Mouse (Mus musculus) intestine, embryonic 16.5 days (tissue): ENCODE data around the gene Zfp579. TPM values are rescaled to one million over a fixed set of nuclear protein-coding genes. Genes with fewer than 3 reads are reported as not detected.

Source experiments
- ATAC-seq: fragments of 200-750 bp; cut with Nextera tagmentation; 2 replicates; pipeline ENCODE4 v1.8.0; 2017; ENCODE audit warnings: moderate TSS enrichment, moderate library complexity
- H3K27ac ChIP-seq: fragments of 300-500 bp; sonication (generic); 2 replicates; pipeline ENCODE4 v1.5.1; 2014; ENCODE audit warnings: mild to moderate bottlenecking, low read length
- H3K27me3 ChIP-seq: fragments of 300-500 bp; sonication (generic); replicated peaks from 2 replicates; pipeline ENCODE4 v1.6.1; 2014; ENCODE audit warnings: low read length, control low read depth, mixed read lengths; ENCODE audit not compliant: control insufficient read depth, insufficient read depth
- H3K36me3 ChIP-seq: fragments of 300-500 bp; sonication (generic); 2 replicates; pipeline ENCODE4 v1.6.1; 2014; ENCODE audit warnings: low read length, control low read depth; ENCODE audit not compliant: control insufficient read depth, insufficient read depth
- H3K4me1 ChIP-seq: fragments of 300-500 bp; sonication (generic); 2 replicates; pipeline ENCODE4 v1.6.1; 2014; ENCODE audit warnings: low read length, control low read depth, mixed read lengths; ENCODE audit not compliant: control insufficient read depth, insufficient read depth
- H3K4me2 ChIP-seq: fragments of 300-500 bp; sonication (generic); 2 replicates; pipeline ENCODE4 v1.6.1; 2014; ENCODE audit warnings: low read depth, low read length, control low read depth
- H3K4me3 ChIP-seq: fragments of 300-500 bp; sonication (generic); 2 replicates; pipeline ENCODE4 v1.5.1; 2014; ENCODE audit warnings: mild to moderate bottlenecking, low read length
- H3K9ac ChIP-seq: fragments of 300-500 bp; sonication (generic); 2 replicates; pipeline ENCODE4 v1.6.1; 2014; ENCODE audit warnings: low read depth, low read length
- H3K9me3 ChIP-seq: fragments of 300-500 bp; sonication (generic); 2 replicates; pipeline ENCODE4 v1.6.1; 2016; ENCODE audit warnings: low read length, control low read depth; ENCODE audit not compliant: control insufficient read depth
- WGBS: fragments of 180-500 bp; shearing (Covaris S2); extraction: QIAGEN DNeasy Blood & Tissue Kit; methylation state at CpG from one replicate; pipeline ENCODE4 v1.1.7; 2014; 5-methylcytosine and 5-hydroxymethylcytosine counted together
- polyA plus RNA-seq: library from polyadenylated mRNA; unstranded; fragments of >200 nt; fragmentation: Nextera tagmentation; extraction: Ambion mirVana; gene quantifications from 2 replicates; pipeline ENCODE4 v1.2.1, GENCODE M21; 2015

The Zfp579 gene
- polyA plus RNA-seq, result 20.3 and 21.7 TPM in 2 replicates

DNA sequence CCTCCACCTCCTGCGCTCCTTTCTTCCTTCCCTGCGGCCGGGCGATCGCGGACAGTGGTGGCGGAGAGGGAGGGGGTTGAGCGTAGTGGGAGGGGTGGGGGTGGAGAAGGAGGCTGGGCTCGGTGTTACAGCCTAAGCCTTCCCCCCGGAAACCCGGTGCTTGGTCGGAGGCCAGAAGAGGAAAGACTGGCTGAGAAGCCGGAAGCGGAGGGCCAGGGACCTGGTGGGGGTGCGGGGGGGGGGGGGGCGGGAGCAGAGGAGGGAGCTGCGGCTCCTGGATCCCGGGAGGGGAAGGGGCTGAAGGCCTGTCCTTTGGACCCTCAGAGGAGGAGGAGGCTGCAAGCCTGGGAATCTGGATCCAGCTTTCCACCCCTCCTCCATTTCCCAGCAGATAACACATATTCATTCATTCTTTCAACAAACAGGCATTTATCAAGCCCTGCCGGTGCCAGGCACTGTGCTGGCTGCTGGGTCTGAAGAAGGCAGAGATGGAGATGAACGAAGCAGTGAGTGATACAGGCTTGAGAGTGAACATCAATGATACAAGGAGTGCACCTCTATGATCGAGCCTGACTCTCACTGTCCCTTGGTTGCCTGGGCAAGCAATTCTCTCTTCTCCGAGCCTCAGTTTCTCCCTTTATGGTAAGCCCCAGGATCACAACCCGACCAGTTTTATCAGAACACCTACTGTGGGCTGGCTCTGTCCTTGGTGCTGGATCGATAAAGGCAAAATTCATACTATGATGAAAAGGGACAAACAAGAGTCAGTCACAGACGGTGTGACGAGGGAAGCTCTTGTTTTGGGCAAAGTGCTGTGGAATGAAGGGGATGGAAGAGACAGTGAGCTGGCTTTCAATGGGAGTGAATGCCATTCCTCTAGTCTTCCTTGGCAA is at the start of gene Zfp579:
Zfp579 (minus strand) TSS at position 156 of the 893 bp plus-strand sequence.
- Histone ChIP-seq H3K4me1 (peaks cover 12% of the 10 kb centered on the region), H3K4me2 (peak within 1 kb of the TSS; percentile 82), H3K27ac (peak within 1 kb of the TSS; percentile 66), H3K36me3 (peaks cover 19% of the 10 kb centered on the region), H3K9me3 (peaks cover 10% of the 10 kb centered on the region), H3K27me3 (no peaks in the 10 kb centered on the region), H3K9ac (peak within 1 kb of the TSS; percentile 91), H3K4me3 (peak within 1 kb of the TSS; percentile 68)
- 7% methylated on average over 14 of the region's 26 CpGs for WGBS
- peak; percentile 89 for ATAC-seq

DNA sequence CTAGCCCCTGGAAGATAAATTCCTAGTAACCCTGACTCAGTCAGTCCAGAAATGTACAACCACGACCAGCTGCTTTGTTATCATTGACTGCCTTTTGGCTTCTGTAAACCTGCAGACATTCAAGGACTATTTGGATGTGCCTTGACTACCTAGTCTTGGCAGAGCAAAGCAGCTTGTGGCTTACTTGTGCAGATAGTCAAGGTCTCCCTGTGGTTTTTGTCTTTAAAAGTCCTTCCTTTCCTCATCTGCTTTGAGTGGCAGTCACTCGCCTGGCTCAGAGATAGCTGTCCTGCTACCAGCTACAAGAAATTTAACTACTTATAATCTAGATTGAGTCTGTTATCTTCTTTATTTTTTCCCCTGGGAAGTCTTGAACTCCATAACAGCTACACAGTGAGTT is 49.0 kb upstream of the Zfp579 start:
- Histone ChIP-seq H3K27ac (no peak overlapping the region), H3K4me2 (no peak overlapping the region), H3K27me3 (no peaks in the 10 kb centered on the region), H3K36me3 (no peaks in the 10 kb centered on the region), H3K4me1 (no peaks in the 10 kb centered on the region), H3K4me3 (no peak overlapping the region), H3K9me3 (no peaks in the 10 kb centered on the region), H3K9ac (no peak overlapping the region)
- ATAC-seq, result no peak
- 79% methylated on average over 2 of the region's 2 CpGs for WGBS

DNA sequence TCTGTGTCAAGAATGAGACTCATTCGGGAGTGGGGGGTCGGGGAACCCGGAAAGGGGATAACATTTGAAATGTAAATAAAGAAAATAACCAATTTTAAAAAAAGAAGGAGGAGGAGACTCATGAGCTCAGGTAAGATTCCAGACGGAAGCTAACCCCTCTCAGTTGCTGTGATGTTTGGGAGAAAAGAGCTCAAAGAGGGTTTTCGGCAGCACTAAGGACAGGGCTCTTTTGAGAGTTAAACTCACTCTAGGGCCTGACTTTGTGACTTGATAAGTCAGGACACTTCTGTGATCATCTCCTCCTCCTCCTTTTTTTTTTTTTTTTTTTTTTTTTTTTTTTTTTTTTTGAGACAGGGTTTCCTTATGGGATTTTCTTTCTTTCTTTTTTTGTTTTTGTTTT is 43.0 kb upstream of the Zfp579 start:
- H3K4me3 ChIP-seq, result peak overlapping the region; percentile 71
- ATAC-seq, result no peak
- H3K9ac ChIP-seq, result peak overlapping the region; percentile 84
- H3K4me1 ChIP-seq, result peaks cover 6% of the 10 kb centered on the region
- 24% methylated on average over 5 of the region's 5 CpGs for WGBS
- peak overlapping the region; percentile 50 for H3K4me2 ChIP-seq
- peaks cover 17% of the 10 kb centered on the region for H3K36me3 ChIP-seq
- peak overlapping the region; percentile 98 for H3K27ac ChIP-seq
- no peaks in the 10 kb centered on the region; the same call in 1 of the 2 replicates for H3K9me3 ChIP-seq
- no peaks in the 10 kb centered on the region for H3K27me3 ChIP-seq

DNA sequence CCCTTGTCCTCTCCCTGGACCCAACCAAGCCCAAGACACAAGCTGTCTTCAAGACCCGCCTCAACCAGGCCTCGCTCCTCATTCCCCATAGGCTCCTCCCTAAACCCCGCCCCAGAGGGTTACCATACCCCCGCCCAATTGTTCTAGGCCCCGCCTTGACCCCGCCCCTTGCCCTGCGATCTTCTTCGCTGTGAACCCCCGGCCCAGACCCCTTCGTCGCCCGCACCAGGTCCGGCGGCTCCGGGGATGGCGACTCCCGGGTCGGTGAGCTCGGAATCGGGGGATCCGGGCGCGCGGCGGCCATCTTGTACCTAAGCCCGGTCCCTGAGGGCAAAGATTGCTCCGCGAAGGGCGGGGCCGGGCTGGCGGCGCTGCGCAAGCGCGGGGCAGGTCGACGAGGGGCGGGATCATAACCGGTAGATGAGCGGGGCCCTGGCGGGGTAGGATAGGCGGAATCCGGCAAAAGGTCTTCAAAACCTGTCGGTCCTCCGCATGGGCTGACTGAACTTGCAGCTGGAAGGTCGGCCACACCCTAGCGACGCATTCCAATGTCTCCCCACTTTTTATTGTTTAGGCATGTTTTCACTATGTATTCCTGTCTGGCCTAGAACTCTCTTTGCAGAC is 42.3 kb upstream of the Zfp579 start, which contains the start of gene Zfp784:
Zfp784 (minus strand) TSS at position 338 of the 624 bp plus-strand sequence.
- Histone ChIP-seq H3K9ac (peak within 1 kb of the TSS; percentile 84), H3K4me1 (peaks cover 6% of the 10 kb centered on the region), H3K4me3 (peak within 1 kb of the TSS; percentile 71), H3K9me3 (no peaks in the 10 kb centered on the region; the same call in 1 of the 2 replicates), H3K27me3 (no peaks in the 10 kb centered on the region), H3K36me3 (peaks cover 17% of the 10 kb centered on the region), H3K27ac (peak within 1 kb of the TSS; percentile 98), H3K4me2 (peak within 1 kb of the TSS; percentile 50)
- peak; percentile 99 for ATAC-seq
- WGBS, result under 1% methylated on average over 48 of the region's 48 CpGs

DNA sequence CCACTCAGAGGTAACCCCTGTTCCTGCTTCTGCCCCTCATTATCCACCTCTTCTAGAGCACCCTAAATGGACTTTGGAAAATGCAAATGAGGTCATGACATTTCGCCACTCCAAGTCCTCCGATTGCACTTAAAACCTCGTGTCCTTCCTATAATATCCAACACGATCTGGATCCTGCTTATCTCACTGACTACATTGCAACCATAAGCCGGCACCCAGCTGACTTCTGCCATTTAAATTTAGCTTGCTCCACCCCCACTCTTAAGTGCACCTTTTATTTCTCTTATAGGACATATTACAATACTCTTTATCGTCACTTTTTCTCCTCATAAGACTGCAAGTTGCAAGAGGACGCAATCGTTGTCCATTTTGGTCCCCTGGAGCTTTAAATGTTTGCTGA is 41.5 kb upstream of the Zfp579 start:
- Histone ChIP-seq H3K4me2 (peak overlapping the region; percentile 50), H3K4me1 (peaks cover 6% of the 10 kb centered on the region), H3K27me3 (no peaks in the 10 kb centered on the region), H3K4me3 (peak overlapping the region; percentile 71), H3K9ac (no peak overlapping the region), H3K9me3 (no peaks in the 10 kb centered on the region; the same call in 1 of the 2 replicates), H3K27ac (peak overlapping the region; percentile 98), H3K36me3 (peaks cover 24% of the 10 kb centered on the region)
- no peak for ATAC-seq
- 84% methylated on average over 8 of the region's 8 CpGs for WGBS

DNA sequence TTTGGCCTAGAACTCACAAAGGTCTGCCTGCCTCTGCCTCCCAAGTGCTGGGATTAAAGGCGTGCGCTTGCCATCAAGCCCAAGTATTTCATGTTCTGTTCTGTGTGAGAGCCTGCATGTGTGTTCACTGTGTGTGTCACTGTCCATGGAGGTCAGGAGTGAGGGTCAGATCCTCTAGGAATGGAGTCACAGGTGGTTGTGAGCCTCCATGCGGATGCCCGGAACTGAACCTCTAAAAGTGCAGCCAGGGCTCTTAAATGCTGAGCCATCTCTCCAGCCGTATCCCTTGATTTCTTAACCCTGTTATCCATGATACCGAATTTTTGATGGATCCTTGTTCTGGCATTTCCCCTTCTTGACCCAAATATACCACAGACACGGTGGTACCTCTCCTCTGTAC is 41.1 kb upstream of the Zfp579 start:
- no peak overlapping the region for H3K9ac ChIP-seq
- WGBS, result 93% methylated on average over 7 of the region's 7 CpGs
- no peak overlapping the region for H3K4me2 ChIP-seq
- H3K36me3 ChIP-seq, result peaks cover 29% of the 10 kb centered on the region
- no peaks in the 10 kb centered on the region for H3K27me3 ChIP-seq
- H3K4me1 ChIP-seq, result peaks cover 6% of the 10 kb centered on the region
- no peak overlapping the region for H3K4me3 ChIP-seq
- peaks cover 3% of the 10 kb centered on the region for H3K9me3 ChIP-seq
- ATAC-seq, result no peak
- H3K27ac ChIP-seq, result no peak overlapping the region

DNA sequence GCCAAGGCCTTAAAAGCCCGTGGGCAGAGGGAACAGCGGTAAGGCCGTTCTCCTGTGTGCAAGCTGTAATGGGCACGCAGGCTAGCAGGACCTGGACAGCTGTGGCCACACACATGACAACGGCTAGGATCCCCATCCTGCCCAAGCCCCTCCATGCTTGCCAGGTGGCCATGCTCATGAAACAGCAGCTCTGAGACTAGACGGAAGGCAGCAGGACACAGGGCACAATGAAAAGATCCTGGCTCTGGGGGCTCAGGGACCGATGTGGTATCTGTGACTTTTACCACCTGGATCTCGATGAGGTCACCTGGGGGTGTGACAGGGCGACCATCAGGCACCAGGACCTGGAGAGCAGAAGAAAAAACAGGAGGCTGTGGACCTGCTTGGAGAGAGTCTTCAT is 40.2 kb upstream of the Zfp579 start:
- Histone ChIP-seq H3K27ac (no peak overlapping the region), H3K4me2 (no peak overlapping the region), H3K36me3 (peaks cover 38% of the 10 kb centered on the region), H3K9ac (no peak overlapping the region), H3K9me3 (peaks cover 11% of the 10 kb centered on the region), H3K4me3 (no peak overlapping the region), H3K27me3 (no peaks in the 10 kb centered on the region), H3K4me1 (peaks cover 6% of the 10 kb centered on the region)
- 97% methylated on average over 9 of the region's 9 CpGs for WGBS
- ATAC-seq, result no peak

DNA sequence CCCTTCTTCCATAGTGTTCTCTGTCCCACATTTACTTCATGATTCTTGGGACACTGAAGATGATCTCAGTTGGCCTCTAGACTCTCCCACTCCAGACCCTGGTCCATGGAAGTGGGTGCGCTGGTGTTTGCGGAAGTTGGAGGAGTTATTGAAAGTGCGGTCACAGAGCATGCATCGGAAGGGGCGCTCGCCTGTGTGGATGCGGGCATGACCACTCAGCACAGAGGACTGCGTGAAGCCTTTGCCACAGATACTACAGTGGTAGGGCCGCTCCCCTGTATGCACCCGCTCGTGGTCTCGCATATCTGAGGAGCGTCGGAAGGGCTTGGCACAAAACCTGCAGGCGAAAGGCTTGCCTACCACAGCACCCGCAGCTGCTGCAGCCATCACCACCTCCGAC is 39.7 kb upstream of the Zfp579 start:
- ATAC-seq, result no peak

DNA sequence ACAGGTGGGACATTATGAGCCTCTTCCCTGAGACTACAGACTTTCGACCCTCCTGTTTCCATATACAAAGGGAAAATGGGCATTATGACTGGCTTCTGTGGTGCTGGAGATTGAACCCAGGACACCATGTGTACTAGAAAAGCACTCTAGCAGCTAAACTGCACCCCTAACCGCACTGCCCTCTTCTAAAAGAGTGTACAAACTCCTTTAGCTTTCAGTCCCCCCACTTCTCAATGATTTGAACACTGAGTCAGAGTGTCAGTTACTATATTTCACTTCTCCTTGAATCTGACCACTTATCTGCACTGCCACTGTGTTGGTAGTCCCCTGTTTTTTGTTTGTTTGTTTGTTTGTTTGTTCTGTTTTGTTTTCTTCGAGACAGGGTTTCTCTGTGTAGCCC is 37.9 kb upstream of the Zfp579 start, which contains the start of gene 4632433K11Rik:
4632433K11Rik (plus strand) TSS at position 301 of the 400 bp plus-strand sequence.
- no peak within 1 kb of the TSS for H3K4me2 ChIP-seq
- 87% methylated on average over 3 of the region's 3 CpGs for WGBS
- H3K36me3 ChIP-seq, result peaks cover 61% of the 10 kb centered on the region
- no peaks in the 10 kb centered on the region for H3K27me3 ChIP-seq
- no peak within 1 kb of the TSS for H3K27ac ChIP-seq
- ATAC-seq, result no peak
- H3K4me3 ChIP-seq, result no peak within 1 kb of the TSS
- H3K4me1 ChIP-seq, result peaks cover 6% of the 10 kb centered on the region
- H3K9me3 ChIP-seq, result peaks cover 32% of the 10 kb centered on the region
- no peak within 1 kb of the TSS for H3K9ac ChIP-seq

More for the DNA sequence above, 39.7 kb upstream of the Zfp579 start:
- Histone ChIP-seq H3K9ac (no peak overlapping the region), H3K4me2 (no peak overlapping the region), H3K27me3 (no peaks in the 10 kb centered on the region), H3K36me3 (peaks cover 43% of the 10 kb centered on the region), H3K9me3 (peaks cover 17% of the 10 kb centered on the region), H3K27ac (no peak overlapping the region), H3K4me1 (peaks cover 6% of the 10 kb centered on the region), H3K4me3 (no peak overlapping the region)
- 96% methylated on average over 17 of the region's 17 CpGs for WGBS
